Mouse (Mus musculus): ENCODE measurements at regions not wholly inside any gene's neighbourhood (a gene's known extent, or its start where the extent isn't known, plus 50 kb on each side); places are given as distances from the start of the nearest gene placed in this dataset.

DNA sequence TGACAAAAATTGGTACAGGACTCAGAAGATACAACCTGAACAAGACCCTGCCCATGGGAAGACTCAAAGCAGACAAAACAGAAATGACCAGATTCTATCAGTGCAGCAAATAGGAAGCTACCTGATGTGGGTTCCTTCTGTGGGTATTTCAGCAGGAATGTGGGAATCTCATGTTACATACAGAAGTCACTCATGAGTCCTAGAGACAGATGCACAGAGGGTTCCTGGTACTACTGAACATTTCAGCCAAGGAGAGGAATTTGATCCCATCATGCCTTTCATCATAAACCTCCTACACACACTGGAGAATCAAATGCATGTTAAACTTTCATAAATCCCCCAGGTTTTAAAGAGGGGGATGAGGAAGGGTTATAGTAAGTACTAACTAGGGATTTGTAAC, 390.8 kb downstream of the 4930474N05Rik start:
- Histone ChIP-seq H3K4me2 (no peak overlapping the region), H3K36me3 (ENCODE audit: control insufficient read depth, insufficient read depth, low read length) (no peaks in the 10 kb centered on the region), H3K27ac (ENCODE audit: low read depth, low read length) (no peak overlapping the region), H3K9ac (ENCODE audit: low read length) (no peak overlapping the region), H3K4me3 (ENCODE audit: low read depth, low read length) (no peak overlapping the region), H3K27me3 (ENCODE audit: control insufficient read depth, insufficient read depth, low read length) (no peaks in the 10 kb centered on the region), H3K4me1 (ENCODE audit: control insufficient read depth, insufficient read depth, low read length) (no peaks in the 10 kb centered on the region), H3K9me3 (ENCODE audit: control insufficient read depth, low read length) (no peaks in the 10 kb centered on the region)
- ATAC-seq (ENCODE audit: low FRiP score) (no peak), DNase-seq (ENCODE audit: low spot score, missing footprints) (no peak)

GRCm38 (mm10) chr14:36471617-36472016, 376.9 kb downstream of the 4930474N05Rik start:
- ATAC-seq (ENCODE audit: low FRiP score) = no peak
- H3K9ac ChIP-seq (ENCODE audit: low read length) = no peak overlapping the region
- H3K27ac ChIP-seq (ENCODE audit: low read depth, low read length) = no peak overlapping the region

GRCm38 (mm10) chr14:36470362-36470761, 375.6 kb downstream of the 4930474N05Rik start:
- H3K4me1 ChIP-seq (ENCODE audit: control insufficient read depth, insufficient read depth, low read length) = no peaks in the 10 kb centered on the region
- no peak overlapping the region for H3K27ac ChIP-seq (ENCODE audit: low read depth, low read length)
- H3K27me3 ChIP-seq (ENCODE audit: control insufficient read depth, insufficient read depth, low read length) = no peaks in the 10 kb centered on the region
- no peaks in the 10 kb centered on the region for H3K36me3 ChIP-seq (ENCODE audit: control insufficient read depth, insufficient read depth, low read length)
- H3K4me2 ChIP-seq = no peak overlapping the region
- H3K9me3 ChIP-seq (ENCODE audit: control insufficient read depth, low read length) = no peaks in the 10 kb centered on the region
- no peak overlapping the region for H3K9ac ChIP-seq (ENCODE audit: low read length)
- no peak for DNase-seq (ENCODE audit: low spot score, missing footprints)
- 79% methylated on average over 1 of the region's 1 CpGs for WGBS
- no peak overlapping the region for H3K4me3 ChIP-seq (ENCODE audit: low read depth, low read length)
- no peak for ATAC-seq (ENCODE audit: low FRiP score)

More at GRCm38 (mm10) chr14:36471617-36472016, 376.9 kb downstream of the 4930474N05Rik start:
- H3K27me3 ChIP-seq (ENCODE audit: control insufficient read depth, insufficient read depth, low read length) = no peaks in the 10 kb centered on the region
- H3K4me3 ChIP-seq (ENCODE audit: low read depth, low read length) = no peak overlapping the region
- 79% methylated on average over 2 of the region's 2 CpGs for WGBS
- no peak overlapping the region for H3K4me2 ChIP-seq
- no peak for DNase-seq (ENCODE audit: low spot score, missing footprints)
- no peaks in the 10 kb centered on the region for H3K36me3 ChIP-seq (ENCODE audit: control insufficient read depth, insufficient read depth, low read length)
- no peaks in the 10 kb centered on the region for H3K4me1 ChIP-seq (ENCODE audit: control insufficient read depth, insufficient read depth, low read length)
- H3K9me3 ChIP-seq (ENCODE audit: control insufficient read depth, low read length) = no peaks in the 10 kb centered on the region

DNA sequence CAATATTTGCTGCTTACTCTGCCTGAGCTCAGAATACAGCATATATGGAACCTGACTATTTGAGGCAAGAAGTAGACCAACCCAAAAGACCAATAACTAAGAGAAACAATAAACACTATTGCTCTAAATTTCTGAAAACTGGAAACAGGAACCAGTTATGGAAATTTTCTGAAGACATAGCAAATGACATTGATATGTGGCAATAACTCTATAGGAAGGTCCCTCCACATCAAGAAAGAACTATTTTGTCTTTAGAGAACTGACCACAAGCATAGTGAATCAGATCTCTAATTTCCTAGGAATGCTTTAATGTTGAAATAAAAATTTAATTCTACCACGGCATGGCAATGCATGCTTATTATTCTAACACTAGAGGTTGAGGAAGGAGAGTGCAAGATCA, 358.3 kb downstream of the 4930474N05Rik start:
- Histone ChIP-seq H3K4me1 (ENCODE audit: control insufficient read depth, insufficient read depth, low read length) (no peaks in the 10 kb centered on the region), H3K27ac (ENCODE audit: low read depth, low read length) (no peak overlapping the region), H3K4me3 (ENCODE audit: low read depth, low read length) (no peak overlapping the region), H3K9ac (ENCODE audit: low read length) (no peak overlapping the region), H3K36me3 (ENCODE audit: control insufficient read depth, insufficient read depth, low read length) (no peaks in the 10 kb centered on the region), H3K27me3 (ENCODE audit: control insufficient read depth, insufficient read depth, low read length) (no peaks in the 10 kb centered on the region), H3K9me3 (ENCODE audit: control insufficient read depth, low read length) (no peaks in the 10 kb centered on the region), H3K4me2 (no peak overlapping the region)
- DNase-seq (ENCODE audit: low spot score, missing footprints) (no peak), ATAC-seq (ENCODE audit: low FRiP score) (no peak)
- 80% methylated on average over 1 of the region's 1 CpGs for WGBS

DNA sequence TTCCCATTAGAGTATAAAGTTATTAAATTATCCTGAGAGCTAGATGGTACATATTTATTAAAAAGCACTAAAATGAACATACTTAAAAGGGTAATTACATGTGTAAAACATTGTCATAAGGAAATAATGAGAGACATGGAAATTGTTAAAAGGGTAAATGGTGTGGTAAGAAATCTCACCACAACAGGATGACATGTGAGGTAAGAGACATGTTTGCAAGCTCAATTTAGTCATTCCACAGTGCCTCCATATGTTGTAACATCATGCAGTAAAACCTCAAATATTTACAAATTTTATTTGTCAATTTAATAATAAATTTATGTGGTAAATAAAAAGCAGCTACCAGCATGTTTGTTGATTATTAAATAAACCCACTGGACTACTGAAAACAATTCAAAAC, 355.4 kb downstream of the 4930474N05Rik start:
- DNase-seq (ENCODE audit: low spot score, missing footprints) (no peak), ATAC-seq (ENCODE audit: low FRiP score) (no peak)
- Histone ChIP-seq H3K4me2 (no peak overlapping the region), H3K4me3 (ENCODE audit: low read depth, low read length) (no peak overlapping the region), H3K27me3 (ENCODE audit: control insufficient read depth, insufficient read depth, low read length) (no peaks in the 10 kb centered on the region), H3K9me3 (ENCODE audit: control insufficient read depth, low read length) (no peaks in the 10 kb centered on the region), H3K36me3 (ENCODE audit: control insufficient read depth, insufficient read depth, low read length) (no peaks in the 10 kb centered on the region), H3K9ac (ENCODE audit: low read length) (no peak overlapping the region), H3K27ac (ENCODE audit: low read depth, low read length) (no peak overlapping the region), H3K4me1 (ENCODE audit: control insufficient read depth, insufficient read depth, low read length) (no peaks in the 10 kb centered on the region)

DNA sequence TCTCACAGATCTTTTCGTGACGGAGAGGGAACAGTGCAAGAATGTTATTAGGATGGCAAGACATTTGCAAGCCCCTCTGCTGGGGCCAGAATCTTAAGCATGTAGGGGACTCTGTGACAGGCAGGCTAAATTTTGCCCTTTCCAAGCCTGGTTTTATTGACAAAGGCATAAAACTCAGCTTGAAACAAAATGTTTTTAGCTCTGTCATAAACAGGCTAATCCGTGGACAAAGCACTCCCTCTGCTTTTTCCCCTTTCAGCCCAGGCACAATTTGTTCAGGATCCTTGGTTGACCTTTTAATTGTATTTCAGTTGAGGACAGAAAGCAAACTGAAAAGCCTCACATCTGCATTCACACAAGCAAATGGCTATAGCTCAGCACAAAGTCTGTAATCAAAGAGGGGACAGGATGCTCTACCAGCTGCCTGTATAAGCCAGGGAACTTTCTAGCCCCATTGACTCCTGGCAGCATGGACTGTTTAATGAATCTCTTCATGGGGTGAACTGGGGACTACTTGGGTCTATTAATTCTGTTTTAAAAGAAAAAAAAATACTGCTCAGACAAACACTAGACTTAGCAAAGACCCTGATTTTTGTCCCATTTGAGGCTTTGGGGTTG, 320.0 kb downstream of the 4930474N05Rik start:
- Histone ChIP-seq H3K4me1 (ENCODE audit: control insufficient read depth, insufficient read depth, low read length) (peaks cover 6% of the 10 kb centered on the region), H3K4me2 (no peak overlapping the region), H3K9me3 (ENCODE audit: control insufficient read depth, low read length) (no peaks in the 10 kb centered on the region), H3K4me3 (ENCODE audit: low read depth, low read length) (no peak overlapping the region), H3K27ac (ENCODE audit: low read depth, low read length) (no peak overlapping the region; the same call in 1 of the 2 replicates), H3K9ac (ENCODE audit: low read length) (no peak overlapping the region), H3K36me3 (ENCODE audit: control insufficient read depth, insufficient read depth, low read length) (no peaks in the 10 kb centered on the region), H3K27me3 (ENCODE audit: control insufficient read depth, insufficient read depth, low read length) (no peaks in the 10 kb centered on the region)
- DNase-seq (ENCODE audit: low spot score, missing footprints) (peak; percentile 85), ATAC-seq (ENCODE audit: low FRiP score) (peak; percentile 81)
- WGBS = 17% methylated on average over 3 of the region's 3 CpGs

- H3K27ac ChIP-seq (ENCODE audit: low read depth, low read length) = no peak overlapping the region
- no peak overlapping the region for H3K4me2 ChIP-seq
- H3K9ac ChIP-seq (ENCODE audit: low read length) = no peak overlapping the region
- peaks cover 6% of the 10 kb centered on the region for H3K4me1 ChIP-seq (ENCODE audit: control insufficient read depth, insufficient read depth, low read length)
- no peaks in the 10 kb centered on the region for H3K27me3 ChIP-seq (ENCODE audit: control insufficient read depth, insufficient read depth, low read length)
- H3K36me3 ChIP-seq (ENCODE audit: control insufficient read depth, insufficient read depth, low read length) = no peaks in the 10 kb centered on the region
- peak; percentile 83 for DNase-seq (ENCODE audit: low spot score, missing footprints)
- H3K9me3 ChIP-seq (ENCODE audit: control insufficient read depth, low read length) = no peaks in the 10 kb centered on the region
- no peak overlapping the region for H3K4me3 ChIP-seq (ENCODE audit: low read depth, low read length)
- 77% methylated on average over 1 of the region's 1 CpGs for whole genome bisulfite sequencing
- no peak for ATAC-seq (ENCODE audit: low FRiP score)
Measured at GRCm38 (mm10) chr14:36414180-36414579, 319.5 kb downstream of the 4930474N05Rik start.

All from midbrain, embryonic 11.5 days (tissue).